Mouse (Mus musculus): Measurements from ENCODE around the gene Gm7534.

DNA sequence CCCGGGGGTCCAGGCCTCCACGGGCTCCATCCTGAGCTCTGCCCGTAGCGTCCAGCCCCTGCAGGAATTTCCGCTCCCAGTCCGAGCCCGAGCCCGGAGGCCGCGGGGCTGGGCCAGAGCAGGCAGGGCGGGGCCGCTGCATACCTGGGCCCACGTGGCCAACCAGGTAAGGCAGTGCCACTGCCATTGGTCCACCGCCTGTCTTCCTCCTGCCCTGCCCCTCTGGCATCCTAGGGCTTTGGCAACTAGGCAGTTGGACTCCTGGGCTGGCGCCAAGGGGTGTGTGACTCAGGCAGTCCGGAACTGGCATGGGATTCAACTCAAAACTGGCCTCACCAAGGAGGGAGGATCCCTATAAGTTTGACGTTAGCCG lies 35.5 kb upstream of the Gm7534 start, which contains the start of gene Cnksr1:
- no peak for TF ChIP-seq CTCF (IDR thresholded peaks at IDR 0.05; ENCODE audit: low read depth, low read length)
- TF ChIP-seq POLR2A (IDR thresholded peaks at IDR 0.05; ENCODE audit: borderline replicate concordance, low read depth, low read length): no peak

All from bone marrow macrophage, adult 2 months (primary cell).